Mouse (Mus musculus) retina, postnatal 1 day (tissue): ENCODE data around the gene Sema3b.
A peak's percentile ranks its signal among the peaks of the same experiment; 100 is the strongest.

ENCODE experiments used
- DNase-seq: peaks from one replicate; pipeline ENCODE4 v3.0.0-alpha.2; 2012

The Sema3b gene

DNA sequence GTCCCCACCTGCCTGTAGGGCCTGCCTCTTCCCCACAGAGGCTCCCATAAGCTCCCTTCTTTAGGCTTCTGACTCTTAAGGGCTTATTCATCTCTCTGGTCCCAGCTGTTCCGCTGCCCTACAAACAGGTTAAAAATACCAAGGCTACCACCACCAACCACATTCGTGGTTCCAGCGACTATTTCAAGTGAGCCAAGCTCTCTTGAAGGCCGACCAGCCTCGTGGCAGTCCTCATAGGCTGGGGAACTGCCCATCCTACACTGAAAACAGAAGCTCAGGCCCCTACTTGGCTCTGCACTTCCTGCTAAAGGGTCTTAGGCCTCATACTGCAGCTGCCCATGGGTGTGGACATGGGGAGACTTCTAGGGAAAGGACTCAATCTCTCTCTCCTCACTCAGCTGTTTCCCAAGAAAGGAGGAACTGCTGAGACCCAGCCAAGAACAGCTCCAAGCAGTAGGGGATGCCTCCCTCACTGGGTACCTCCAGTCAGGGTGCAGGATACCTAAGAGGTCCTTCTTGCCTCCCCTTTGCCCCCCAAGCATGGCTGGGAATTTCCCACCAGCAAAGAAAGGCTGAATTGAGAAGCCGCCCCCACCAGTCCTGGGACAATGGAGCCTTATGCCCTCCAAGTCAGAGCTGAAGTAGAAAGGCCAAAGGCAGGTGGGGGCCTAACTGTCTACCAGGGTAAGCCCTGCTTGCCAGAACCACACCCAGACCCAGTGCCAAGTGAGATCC, 2.6 kb upstream of the Sema3b start:
- DNase-seq, result no peak

DNA sequence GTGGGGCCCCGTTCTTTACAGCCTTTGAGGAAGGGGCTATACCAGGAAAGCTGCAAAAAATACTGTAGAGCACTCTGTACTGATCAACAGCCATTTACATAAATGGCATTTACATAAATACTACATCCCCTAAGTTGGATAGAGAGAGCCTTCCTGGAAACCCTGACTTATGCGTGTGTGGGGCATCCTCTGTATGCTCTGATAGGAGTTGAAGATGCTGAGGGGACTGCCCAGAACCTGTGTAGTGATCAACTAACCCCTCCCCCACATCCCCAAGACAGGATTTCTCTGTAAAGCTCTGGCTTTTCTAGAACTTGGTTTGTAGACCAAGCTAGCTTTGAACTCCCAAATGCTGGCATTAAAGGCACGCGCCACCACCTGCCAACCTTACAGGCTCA, 403 bp upstream of the Sema3b start:
- DNase-seq, result no peak

DNA sequence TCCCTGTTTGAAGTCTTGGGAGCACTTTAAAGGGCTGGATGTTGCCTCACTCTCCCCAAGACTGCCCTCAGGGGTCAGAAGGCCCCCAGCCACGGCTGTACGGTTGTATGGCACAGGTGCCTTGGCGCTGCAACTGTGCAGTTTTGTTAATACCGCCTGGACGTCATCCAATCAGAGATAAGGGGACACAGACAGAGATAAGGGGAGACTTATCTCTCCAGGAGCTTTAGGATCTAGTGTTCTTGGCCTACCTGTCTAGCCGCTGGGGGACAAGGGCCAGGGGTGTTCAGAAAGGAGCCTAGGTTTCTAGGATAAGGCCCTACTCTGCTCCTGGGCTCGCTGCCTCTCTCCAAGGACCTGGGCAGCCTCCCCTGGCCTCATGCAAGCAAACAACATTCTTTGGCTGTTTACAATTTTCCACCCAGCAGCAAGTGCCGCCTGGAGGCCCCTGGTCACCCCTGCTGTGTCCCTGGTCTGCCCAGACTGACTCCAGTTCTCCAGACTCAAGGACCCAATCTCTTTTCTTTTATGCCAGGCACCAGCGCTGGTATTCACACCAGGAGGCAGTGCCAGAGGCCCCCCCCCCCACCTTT, 1.3 kb downstream of the Sema3b start:
- no peak for DNase-seq

DNA sequence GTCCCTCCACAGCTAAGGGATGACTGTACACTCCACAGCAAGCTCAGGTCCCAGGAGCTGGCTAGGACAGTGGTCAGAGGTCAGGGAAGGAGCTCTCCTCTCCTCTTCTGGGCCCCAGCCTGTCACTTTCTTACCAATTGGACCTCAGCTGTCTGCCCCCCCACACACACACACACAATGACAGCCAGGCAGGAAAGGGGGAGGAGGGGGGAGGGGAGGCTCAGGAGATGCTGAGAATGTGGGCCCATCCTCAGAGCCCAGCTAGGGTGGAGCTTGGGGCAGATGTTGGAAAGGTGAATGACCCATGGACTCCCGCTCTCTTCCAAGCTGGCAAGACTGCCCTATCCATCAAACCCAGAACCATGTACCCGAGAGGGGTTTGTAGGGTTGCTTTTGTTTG, 2.0 kb downstream of the Sema3b start:
- peak; percentile 41 for DNase-seq

DNA sequence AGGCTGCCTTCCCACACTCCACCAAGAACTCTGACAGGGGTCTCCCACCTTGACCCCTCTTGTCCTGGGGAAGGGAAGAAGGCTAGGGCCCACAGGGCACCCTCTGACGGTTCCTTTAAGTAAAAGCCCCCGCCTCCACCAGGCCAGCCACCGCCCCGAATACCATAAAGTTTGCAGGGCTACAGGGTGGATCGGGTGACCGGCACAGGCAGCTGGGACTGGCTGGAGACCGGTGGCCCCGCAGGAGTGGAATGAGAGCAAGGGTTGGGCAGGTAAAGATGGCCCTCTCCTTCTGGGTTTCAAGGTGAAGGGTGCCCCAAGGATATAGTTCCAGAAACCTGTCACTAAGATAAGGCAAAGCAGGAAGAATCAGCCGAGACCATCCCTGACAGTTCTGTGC, 2.4 kb downstream of the Sema3b start:
- DNase-seq, result no peak

DNA sequence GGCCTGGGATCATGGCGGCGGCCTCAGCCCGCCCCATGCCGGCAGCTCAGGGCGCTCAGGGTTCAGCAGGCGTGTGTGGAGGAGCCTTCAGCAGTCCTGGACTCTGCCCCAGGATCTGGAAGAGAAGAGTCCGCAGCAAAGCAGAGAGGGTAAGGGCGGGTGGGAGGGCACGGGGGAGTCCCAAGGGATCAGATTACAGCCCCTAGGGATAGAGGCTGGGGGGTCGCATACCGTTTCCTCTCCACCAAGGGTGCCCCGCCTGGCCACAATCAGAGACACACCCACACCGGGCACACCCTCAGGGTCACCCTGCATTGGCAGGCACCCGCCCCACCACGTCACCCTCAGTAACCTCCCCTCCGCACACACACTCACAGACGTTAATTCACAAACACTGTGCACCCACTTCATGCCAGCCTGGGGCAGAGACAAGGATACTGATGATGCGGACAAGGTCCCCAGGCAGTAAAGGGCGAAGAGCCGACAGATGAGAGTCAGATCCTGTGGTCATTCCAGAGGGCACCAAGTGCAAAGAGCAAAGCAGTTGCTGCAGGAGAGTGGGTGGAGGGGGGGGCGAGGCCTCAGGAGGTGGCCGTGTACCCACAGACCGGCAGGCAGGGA, 3.9 kb downstream of the Sema3b start:
- peak; percentile 20 for DNase-seq

DNA sequence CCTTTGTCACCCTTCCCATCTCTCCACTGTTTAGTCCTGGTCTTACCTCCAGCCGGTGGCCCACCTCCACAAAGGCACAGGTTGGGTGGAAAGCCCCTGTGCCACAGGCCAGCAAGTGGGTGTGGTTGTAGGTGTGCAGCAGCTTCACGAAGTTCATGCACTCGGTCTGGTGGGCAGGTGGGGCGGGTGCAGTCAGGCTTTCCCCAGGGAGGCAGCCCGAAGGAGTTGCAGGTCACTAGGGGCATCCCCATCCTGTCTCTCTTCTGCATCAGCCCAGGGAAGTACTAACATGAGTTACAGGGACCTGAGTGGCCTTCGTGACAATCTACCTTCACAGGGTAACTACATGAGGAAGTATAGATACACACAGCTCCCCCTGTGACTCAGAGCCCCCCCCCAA, 5.8 kb downstream of the Sema3b start:
- DNase-seq, result no peak

DNA sequence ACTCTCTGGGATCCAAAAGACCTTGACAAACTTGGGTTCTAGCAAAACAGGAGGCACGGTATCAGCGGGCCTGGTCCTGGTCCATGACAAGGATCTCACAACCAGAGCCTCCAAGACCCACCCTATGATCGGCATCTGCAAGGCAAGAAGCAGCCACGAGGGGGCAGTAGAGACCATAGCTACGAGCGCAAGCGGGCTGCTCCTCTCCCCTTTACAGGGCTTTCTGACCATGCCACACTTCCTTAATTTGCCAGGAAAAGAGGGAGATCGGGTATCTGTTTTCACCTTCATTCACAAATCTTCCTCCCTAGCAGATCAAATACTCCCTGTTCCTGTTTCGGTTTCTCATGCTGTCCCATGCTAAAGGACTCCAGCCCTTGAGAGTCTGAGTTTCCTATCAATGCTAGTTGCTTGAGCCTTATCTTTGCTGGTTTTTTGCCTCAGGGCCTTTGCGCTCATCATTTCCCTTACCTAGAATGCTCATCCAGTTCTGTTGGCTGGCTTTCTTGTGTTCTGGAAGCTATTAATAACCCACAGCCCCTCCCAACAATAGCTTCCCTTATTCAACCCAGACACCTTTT, 6.9 kb downstream of the Sema3b start:
- DNase-seq, result peak; percentile 90

DNA sequence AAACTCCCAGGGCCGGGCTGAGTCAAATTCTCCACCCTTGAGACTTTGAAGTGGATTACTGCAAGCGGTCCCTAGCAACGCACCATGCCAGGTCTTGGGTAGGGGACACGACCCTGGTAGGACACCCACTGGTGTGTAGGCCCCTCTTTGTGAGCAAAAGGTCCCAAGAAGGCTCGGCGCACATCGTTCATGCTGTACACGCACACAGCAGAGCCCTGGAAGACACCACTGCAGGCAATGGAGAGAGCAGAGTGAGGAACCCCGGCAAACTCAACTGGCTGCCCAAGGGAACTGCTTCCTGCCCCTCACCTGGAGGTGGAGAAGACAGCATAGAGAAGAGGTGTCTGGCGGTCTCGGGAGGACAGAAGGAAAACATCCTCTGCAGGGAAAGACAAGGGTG, 7.8 kb downstream of the Sema3b start:
- DNase-seq, result no peak

DNA sequence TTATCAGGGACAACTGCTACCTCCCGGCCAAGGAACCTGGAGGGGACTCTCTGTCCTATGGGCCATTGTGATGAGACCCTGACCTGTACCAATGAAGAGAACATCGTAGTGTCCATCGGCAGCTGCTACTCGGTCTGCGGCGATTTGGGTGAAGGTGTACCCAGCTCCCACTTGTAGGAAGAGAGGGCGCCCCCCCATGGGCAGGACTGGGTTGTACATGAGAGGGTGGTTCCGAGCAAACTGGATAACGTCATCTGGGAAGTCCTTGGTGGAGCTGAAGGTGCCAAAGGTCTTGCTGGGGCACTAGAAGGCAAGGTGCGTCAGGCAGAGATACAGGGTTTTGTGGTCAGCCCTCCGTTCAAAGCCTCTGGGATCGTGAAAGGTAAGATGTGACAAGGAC, 8.3 kb downstream of the Sema3b start:
- no peak for DNase-seq

DNA sequence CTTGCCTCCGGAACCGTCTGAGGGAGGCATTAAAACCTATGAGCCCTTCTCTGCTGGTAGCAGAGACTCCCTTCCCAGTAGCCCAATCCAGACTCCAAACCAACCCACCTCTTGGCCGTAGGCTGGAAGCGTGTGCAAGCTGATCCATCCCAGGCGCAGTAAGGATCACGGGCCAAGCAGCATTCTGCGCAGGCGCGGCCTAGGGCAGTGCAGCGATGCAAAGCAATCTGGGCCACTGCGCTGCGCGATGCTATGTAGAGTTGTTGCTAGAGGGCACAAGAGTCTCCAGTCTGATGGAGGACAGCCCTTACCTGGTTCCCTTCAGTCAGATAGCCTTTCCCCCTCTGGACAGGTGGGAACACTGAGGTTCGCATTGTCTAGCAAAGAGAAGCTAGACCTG, 9.2 kb downstream of the Sema3b start:
- DNase-seq, result peak; percentile 73

DNA sequence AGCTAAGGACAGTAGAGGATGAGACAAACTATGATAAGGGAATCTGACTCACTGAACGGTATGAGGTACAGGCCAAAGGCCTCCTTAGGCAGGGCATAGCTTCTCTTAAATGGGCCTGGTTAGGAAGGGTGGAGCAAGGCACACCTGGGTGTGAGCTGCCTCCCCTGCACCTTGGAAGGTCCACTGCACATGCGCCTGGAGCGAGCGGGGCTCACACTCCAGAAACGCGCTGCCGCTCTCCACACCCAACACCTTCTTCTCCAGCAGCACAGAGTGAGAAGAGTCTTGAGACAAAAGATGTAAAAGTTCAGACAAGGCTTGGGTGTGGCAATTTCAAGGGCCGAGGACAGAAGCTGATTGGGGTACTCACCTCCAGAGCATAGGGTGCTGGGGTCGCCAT, 9.6 kb downstream of the Sema3b start:
- DNase-seq, result no peak

DNA sequence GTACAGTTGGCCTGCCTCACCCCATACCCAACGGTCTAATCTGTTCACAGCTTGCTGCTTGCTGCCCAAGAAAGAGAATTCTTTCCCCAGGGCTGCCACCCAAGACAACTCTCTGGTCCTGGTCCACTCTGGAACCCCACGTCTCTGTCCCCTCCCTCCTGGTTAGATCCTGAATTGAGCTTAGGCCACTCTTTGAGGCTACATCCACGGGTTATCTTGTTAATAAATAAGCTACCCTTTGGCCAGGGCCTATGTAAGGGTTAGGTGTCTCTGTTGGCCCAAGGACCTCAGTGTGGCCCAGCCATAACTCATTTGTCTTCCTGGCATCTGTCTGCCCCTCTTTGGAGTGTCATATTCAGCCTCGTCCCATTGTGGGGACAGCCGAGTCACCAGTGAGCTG, 10.6 kb downstream of the Sema3b start:
- DNase-seq, result no peak

DNA sequence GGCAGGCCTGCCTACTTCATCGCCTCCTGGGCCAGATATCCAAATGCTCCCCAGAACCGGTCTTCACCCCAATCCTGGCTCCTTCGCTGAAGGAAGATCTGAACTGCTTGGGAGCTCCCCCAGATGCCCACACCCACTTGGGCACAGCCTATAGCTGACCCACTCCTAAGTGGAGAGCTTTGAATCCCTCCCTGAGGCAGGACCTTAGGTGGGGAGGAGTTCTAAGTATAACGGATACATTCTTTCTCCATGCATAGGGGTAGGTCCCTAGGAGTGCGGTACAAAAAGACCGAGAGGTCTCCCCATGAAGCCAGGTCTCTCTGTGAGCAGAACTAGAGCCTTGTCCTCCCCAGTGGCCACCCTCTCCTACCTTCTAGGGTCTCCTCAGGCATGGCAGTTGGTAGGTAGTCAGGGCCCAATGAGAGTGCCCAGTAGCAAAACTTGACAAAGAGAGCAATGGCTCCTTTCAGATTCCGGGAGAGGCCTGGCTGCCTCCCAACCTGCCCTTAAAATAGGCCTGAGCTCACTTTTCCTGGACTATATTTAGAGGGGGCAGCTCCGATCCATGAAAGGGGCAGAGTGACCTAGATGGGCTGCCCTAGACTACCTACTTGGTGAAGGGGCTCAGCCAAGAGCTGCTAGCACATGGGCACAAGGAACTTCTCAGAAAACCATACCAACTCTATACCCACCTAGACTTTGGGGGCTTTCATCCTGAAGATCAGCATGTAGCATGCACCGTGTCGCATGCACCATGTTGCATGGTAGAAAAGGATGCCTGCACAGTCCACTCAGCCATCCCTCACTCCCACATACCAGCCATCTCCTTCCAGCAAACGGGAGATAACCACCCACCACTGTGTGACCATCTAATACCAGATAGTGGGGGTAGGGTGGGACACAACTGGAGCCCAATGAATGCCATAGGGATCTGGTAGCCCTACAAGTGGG, 12.1 kb downstream of the Sema3b start:
- DNase-seq, result no peak

DNA sequence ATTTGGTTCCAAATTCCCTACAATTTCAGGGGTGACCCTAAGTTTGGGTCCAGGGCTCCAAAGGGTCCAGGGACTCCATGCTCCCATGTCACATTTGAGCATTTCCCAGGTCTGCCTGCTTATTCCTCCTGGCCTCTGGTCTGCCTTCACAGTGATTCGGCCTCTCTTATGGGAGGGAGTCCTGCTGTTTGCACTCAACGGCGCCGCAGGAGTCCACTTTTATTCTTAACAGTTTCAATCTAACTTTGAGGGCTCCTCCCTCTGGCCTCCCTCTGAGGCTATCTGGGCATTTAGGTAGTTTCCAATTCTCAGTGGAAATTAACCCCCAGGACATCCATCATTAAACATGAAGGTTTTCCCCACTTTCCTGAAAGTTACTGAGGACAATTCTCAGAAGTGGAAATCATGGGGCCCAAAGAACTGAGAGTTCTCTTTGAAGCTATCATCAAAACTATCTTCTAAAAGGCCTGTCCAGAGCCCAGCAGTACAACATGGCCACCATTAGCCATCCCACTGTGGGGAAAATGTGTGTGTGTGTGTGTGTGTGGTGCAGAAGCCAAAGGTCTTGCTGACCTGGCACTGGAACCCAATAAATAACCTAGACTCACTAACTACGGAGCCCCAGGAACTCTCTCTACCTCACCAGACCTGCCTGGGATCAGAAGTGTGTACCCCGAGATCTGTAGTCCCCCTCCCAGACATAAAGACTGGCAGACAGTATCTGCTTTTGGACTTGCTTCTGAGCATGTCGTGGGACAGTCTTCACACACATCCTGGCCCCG, 14.6 kb downstream of the Sema3b start:
- DNase-seq, result no peak

DNA sequence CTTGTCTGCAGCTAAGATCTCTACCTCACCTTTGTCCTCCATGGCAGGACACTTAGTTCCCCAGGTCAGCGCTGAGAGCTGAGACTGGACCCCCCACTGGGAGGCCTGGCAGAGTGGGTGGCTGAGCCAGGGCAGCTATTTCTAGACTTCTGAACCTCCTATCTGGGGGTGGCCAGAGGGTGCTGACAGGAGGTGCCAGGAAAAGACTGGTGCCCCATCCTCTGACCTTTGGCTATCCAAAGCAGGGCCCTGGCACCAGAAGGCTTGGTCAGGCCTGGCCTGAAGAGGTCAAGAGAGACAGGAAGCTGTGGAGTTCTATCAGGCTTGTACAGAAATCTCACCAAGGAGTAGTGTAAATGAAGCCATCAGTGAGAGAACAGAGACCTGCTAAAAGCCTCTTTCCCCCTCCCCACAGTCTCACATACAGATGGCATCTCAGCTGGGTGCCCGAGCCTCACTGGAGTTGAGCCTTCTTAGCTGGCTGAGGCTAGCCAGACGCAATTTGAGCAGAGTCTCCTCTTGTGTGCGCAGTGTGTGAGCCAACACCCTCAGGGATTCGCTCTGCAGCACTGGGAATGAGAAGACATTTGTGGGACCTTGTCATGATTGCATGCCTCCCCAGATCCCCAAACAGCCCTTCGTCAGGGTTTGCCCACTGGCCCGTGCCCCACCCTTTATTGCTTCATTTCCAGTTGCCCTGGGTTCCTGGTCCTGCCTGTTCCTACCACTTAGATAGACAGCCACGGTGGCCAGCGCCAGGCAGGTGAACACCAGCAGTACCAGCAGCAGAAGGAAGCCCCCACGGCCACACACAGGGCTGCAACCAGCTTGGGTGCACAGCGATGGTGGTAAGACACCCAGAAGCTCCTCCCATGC, 15.7 kb downstream of the Sema3b start:
- DNase-seq, result peak; percentile 63

DNA sequence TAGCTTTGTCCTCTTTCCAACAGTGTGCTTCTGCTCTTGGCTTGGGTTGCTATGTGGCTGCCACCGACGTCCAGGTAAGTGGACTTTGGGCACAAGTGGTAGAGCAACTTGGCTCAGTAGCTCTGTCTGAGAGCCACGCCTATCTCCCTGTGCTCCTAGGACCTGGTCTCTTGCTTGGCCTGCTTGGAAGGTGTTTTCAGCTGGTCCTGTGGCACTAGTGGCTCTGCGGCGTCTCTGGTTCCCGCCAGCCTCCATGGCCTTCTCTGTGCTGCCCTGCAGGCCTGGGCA, 18.3 kb downstream of the Sema3b start:
- DNase-seq, result no peak

DNA sequence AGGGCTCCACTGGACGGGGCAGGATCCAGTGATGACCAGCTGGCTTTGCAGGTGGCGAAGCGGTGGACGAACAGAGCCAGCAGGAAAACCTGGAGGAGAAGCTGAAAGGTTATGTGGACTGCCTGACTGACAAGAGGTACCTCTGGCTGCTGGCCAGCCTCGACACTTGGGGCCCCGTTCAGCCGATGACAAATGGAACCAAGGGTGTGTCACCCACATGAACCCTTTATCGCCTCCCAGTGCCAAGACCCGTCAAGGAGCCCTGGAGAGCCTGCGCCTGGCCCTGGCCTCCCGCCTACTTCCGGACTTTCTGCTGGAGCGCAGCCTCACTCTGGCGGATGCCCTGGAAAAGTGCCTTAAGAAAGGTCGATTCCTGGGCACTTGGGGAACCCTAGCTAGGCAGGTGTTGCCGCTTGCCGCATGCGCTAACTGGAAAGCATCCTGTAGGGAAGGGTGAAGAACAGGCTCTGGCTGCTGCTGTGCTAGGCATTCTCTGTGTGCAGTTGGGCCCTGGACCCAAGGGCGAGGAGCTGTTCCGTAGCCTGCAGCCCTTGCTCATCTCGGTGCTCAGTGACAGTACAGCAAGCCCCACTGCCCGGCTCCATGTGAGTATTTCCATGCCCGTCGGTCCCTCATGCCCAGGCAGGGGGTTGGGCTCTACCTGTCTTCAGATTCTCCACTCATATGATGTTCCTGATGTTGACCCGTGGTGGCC, 18.8 kb downstream of the Sema3b start:
- DNase-seq, result no peak

DNA sequence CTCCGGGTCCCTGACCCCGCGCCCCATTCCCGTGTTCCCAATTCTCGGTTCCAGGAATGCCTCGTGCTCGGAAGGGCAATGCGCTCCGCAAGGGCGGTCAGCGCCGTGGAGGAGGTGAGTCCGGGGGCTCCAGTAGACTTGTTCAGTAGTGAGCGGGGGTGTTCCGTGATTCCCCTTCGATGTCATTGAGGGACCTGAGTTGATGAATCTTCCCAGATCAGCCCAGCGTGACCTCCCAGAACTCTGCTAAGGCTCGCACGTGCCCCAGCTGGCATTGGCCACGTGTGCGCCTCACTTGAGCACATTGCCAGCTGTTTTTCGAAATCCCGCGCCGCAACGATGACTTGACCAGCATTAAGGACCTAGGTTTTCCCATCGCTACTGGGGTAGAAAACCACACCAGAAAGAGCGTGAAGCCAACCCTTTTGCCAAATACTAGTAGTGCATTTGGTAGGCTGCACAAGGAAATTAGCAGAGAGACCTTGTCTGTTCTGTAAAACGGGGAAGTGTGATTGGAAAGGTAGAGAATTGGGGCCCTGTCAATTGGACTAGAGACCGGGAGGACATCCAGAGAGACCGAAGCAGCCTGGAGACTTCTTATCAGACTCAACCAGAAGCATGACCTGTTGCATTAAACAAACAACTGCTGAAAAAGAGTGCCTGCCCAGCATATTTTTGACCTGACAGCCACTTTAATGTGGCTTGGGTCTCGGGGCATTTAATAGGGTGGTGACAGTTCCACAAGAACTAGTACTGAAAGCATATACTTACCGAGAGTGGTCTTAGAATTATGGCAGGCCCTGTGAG, 21.0 kb downstream of the Sema3b start:
- no peak for DNase-seq
